Mouse (Mus musculus) frontal cortex, adult (tissue): ENCODE results near the gene Prdm15.

ENCODE experiments used
- ATAC-seq: cut with Nextera tagmentation; 2 replicates; pipeline ENCODE4 v1.9.2; 2017; ENCODE audit warnings: mild to moderate bottlenecking, moderate library complexity, mixed read lengths; ENCODE audit not compliant: low TSS enrichment

Gene Prdm15

GRCm38 (mm10) chr16:97819532-97819931 is 32.1 kb downstream of the Prdm15 start:
- no peak for ATAC-seq

GRCm38 (mm10) chr16:97817414-97817813 is 34.2 kb downstream of the Prdm15 start:
- ATAC-seq, result no peak

GRCm38 (mm10) chr16:97815269-97815668 is 36.4 kb downstream of the Prdm15 start:
- ATAC-seq, result no peak

- ATAC-seq, result peak; percentile 48
Measured at GRCm38 (mm10) chr16:97814060-97814459, 37.6 kb downstream of the Prdm15 start.

GRCm38 (mm10) chr16:97808881-97809280 is 42.8 kb downstream of the Prdm15 start:
- peak; percentile 75 for ATAC-seq

GRCm38 (mm10) chr16:97805646-97806045 is 46.0 kb downstream of the Prdm15 start:
- ATAC-seq, result peak; percentile 45

GRCm38 (mm10) chr16:97804680-97805547 is 46.7 kb downstream of the Prdm15 start:
- ATAC-seq, result peak; percentile 35

- ATAC-seq, result no peak
Measured at GRCm38 (mm10) chr16:97797950-97798869, 53.4 kb downstream of the Prdm15 start.

GRCm38 (mm10) chr16:97797212-97797611 is 54.4 kb downstream of the Prdm15 start:
- no peak for ATAC-seq

- no peak for ATAC-seq
Measured at GRCm38 (mm10) chr16:97794256-97794655, 57.4 kb downstream of the Prdm15 start.

GRCm38 (mm10) chr16:97783057-97783456 is 68.6 kb downstream of the Prdm15 start:
- ATAC-seq, result no peak

DNA sequence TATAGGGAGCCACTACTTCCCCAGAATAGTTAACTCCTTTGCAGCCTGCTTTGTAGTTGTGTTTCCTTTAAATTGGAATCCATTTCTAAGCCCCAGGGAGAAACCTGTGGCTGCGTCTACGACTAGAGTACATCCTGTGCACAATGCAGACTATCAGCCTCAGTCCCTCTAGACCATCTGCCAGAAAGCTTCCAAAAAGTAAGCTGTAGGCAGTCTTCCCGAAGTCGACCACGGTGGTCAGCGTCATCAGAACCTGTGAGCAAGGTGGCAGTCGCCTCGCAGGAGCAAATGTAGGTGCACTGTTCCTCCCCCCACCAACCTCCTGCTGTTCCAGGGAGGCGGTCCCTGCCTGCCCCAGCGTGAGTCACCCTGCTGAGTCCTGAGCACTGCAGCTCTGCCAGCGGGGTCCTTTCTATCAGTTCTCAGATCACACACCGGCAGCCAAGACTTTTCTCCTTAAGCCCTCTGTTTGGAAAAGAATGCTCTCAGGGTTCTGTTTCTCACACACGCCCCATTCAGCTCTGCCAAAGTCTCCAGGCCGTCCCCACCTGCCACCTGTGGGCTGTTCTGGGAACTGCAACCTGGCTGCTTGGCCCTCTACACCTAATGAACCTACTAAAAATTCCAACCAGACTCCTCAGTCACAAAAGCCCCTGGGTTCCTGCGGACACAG is 73.2 kb downstream of the Prdm15 start:
- peak; percentile 91 for ATAC-seq

GRCm38 (mm10) chr16:97766501-97766900 is 85.1 kb downstream of the Prdm15 start:
- no peak for ATAC-seq

DNA sequence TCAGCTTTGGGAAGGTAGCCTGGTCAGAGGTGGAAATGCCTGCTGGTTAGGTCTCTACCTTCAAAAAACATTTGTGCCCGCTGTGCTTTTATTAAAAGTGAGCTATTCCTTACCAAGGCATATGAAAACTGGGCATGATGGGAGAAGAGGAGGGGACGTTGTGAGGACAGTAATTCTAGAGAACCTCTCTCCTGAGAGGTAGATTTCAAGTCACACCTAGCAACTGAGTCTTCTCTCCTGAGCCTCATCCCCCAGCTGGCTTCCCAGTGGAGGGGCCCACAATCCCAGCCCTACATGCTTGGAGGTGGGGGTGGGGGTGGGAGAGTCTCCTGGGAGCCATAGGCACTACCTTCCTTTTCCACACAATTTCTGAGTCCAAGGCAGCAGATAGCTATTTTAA is 87.0 kb downstream of the Prdm15 start:
- ATAC-seq, result no peak

- ATAC-seq, result no peak
Measured at GRCm38 (mm10) chr16:97763990-97764340, 87.7 kb downstream of the Prdm15 start.

GRCm38 (mm10) chr16:97763061-97763989 is 88.3 kb downstream of the Prdm15 start, which contains the start of gene Ripk4:
Gene Ripk4 (minus strand): TSS chr16:97763787.
- no peak; the same call in 1 of the 2 replicates for ATAC-seq

DNA sequence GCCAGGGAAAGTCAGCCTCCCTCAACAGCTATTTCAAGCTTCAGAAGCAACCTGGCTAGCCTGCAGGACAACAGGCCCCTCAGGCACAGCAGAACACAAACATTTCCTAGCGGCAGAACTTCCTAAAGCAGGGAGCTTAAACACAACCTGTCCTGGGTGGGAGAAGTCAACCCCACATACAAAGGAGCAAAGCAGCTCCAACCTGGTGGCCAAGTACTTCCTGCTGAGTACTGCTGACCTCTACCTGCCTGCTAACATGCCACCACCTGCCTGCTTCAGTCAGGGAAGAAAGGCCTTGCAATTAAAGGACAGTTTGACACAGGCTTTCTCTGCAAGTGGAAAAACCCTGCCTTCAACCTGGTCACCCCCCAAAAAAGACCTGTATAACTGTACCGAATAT is 89.9 kb downstream of the Prdm15 start:
- ATAC-seq, result no peak

GRCm38 (mm10) chr16:97759681-97760080 is 92.0 kb downstream of the Prdm15 start:
- ATAC-seq, result no peak

DNA sequence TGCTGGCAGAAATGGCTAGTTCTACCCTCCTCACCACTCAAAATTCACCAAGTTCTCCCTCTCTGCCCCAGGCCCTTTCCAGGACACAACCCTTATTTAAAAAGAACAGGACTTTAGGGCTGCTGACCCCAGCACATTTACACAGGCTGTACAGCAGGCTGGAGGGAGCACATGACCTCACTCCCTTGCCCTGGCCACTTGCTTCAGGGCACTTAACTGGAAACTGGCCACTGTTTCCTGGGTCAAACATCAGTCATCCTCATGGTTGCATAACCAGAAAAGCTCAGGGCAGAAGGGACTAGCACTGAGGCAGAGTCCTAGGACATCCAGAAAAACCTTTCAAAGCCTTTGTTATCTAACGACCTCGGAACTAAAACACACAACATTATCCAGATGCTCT is 93.4 kb downstream of the Prdm15 start:
- no peak for ATAC-seq

DNA sequence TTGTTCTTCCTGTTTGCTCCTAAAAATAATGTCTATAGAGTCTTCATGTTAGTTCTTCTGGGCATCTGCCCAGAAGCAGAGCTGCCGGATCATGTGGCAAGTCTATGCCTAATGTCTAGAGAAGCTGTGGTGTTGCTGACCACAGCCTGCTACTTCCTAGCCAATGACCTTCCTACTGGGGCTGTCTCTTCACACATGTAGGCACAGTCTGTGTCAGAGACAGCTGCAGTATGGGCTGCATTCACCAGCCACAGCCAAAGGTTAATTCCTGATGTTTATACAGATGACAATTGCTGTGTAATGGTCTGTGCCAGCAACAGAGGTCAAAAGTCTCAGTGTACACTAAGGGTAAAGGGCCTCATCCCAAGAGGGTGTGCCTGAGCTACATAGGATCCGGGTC is 95.2 kb downstream of the Prdm15 start:
- ATAC-seq, result no peak
